Mouse (Mus musculus) embryonic facial prominence, embryonic 12.5 days (tissue): ENCODE measurements around the gene Cited2. TPM values are rescaled to one million over a fixed set of nuclear protein-coding genes. Genes with fewer than 3 reads are reported as not detected.
A peak's percentile ranks its signal among the peaks of the same experiment; 100 is the strongest.

Experiments
- ATAC-seq: fragments of 200-750 bp; cut with Nextera tagmentation; 2 replicates; pipeline ENCODE4 v1.8.0; 2017; ENCODE audit not compliant: insufficient number of reproducible peaks, insufficient read depth, low FRiP score, low TSS enrichment
- H3K27ac ChIP-seq: fragments of 300-500 bp; sonication (generic); 2 replicates; pipeline ENCODE4 v1.5.1; 2016; ENCODE audit warnings: mild to moderate bottlenecking
- H3K27me3 ChIP-seq: fragments of 300-500 bp; sonication (generic); 2 replicates; pipeline ENCODE4 v1.6.1; 2016; ENCODE audit warnings: mild to moderate bottlenecking, moderate library complexity
- H3K36me3 ChIP-seq: fragments of 300-500 bp; sonication (generic); 2 replicates; pipeline ENCODE4 v1.6.1; 2016; ENCODE audit warnings: mild to moderate bottlenecking
- H3K4me1 ChIP-seq: fragments of 300-500 bp; sonication (generic); 2 replicates; pipeline ENCODE4 v1.6.1; 2016
- H3K4me2 ChIP-seq: fragments of 300-500 bp; sonication (generic); replicated peaks from 2 replicates; pipeline ENCODE4 v1.6.1; 2016; ENCODE audit warnings: mild to moderate bottlenecking, moderate library complexity
- H3K4me3 ChIP-seq: fragments of 300-500 bp; sonication (generic); 2 replicates; pipeline ENCODE4 v1.5.1; 2016; ENCODE audit warnings: mild to moderate bottlenecking
- H3K9ac ChIP-seq: fragments of 300-500 bp; sonication (generic); 2 replicates; pipeline ENCODE4 v1.6.1; 2016; ENCODE audit warnings: mild to moderate bottlenecking, moderate library complexity
- H3K9me3 ChIP-seq: fragments of 300-500 bp; sonication (generic); 2 replicates; pipeline ENCODE4 v1.6.1; 2016; ENCODE audit warnings: mild to moderate bottlenecking, moderate library complexity
- WGBS: fragments of 180-500 bp; shearing (Covaris S2); methylation state at CpG from one replicate; pipeline ENCODE4 v1.1.7; 2016; 5-methylcytosine and 5-hydroxymethylcytosine counted together
- polyA plus RNA-seq: library from polyadenylated mRNA; unstranded; fragments of >200 nt; fragmentation: Nextera tagmentation; extraction: Ambion mirVana; gene quantifications from 2 replicates; pipeline ENCODE4 v1.2.1, GENCODE M21; 2016

The Cited2 gene
- 40.5 and 43.8 TPM in 2 replicates for polyA plus RNA-seq

DNA sequence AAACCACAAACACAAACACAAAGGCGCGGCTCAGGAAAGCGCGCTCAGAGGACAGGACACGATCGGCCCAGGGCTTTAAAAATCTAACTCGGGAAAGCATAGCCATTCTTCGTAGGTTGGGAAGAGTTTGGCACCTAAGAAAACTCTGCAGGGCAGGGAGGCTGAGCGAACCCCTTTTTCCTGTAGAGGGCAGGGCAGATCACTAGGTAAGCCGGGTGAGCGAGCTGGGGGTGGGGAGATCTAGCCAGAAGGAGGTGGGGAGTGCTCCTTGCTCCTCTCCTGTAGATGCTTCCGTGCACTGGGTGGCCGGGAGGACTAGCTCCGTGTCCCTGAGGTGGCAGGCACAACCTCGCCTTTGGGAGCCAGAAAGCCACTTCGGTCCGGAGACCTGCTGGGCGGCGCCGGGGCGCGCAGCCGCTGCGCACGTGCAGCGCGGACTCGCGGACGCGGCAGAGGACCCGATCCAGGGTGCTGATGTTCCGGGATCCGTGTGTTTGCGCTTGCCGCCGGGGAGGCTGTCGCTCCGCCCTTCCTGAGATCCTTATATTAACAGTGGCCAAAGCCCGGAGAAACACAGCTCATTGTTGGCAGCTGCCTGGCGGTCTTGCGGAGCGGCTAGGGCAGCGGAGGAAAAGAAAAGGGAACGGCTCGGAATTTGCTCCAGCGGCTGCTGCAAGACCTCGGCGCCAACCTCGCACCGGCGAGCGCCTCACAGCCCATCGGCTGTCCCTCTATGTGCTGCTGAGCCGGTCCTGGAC lies at the start of gene Cited2:
Cited2 (plus strand) TSS at position 566 of the 758 bp plus-strand sequence.
- Histone ChIP-seq H3K4me1 (peaks cover 16% of the 10 kb centered on the region; the same call in 1 of the 2 replicates), H3K27me3 (peaks cover 4% of the 10 kb centered on the region; the same call in 1 of the 2 replicates), H3K36me3 (no peaks in the 10 kb centered on the region), H3K4me3 (peak within 1 kb of the TSS; percentile 89), H3K27ac (peak within 1 kb of the TSS; percentile 100), H3K9me3 (no peaks in the 10 kb centered on the region), H3K4me2 (peak within 1 kb of the TSS; percentile 76), H3K9ac (peak within 1 kb of the TSS; percentile 92)
- peak; percentile 79 for ATAC-seq
- WGBS: under 1% methylated on average over 55 of the region's 55 CpGs

DNA sequence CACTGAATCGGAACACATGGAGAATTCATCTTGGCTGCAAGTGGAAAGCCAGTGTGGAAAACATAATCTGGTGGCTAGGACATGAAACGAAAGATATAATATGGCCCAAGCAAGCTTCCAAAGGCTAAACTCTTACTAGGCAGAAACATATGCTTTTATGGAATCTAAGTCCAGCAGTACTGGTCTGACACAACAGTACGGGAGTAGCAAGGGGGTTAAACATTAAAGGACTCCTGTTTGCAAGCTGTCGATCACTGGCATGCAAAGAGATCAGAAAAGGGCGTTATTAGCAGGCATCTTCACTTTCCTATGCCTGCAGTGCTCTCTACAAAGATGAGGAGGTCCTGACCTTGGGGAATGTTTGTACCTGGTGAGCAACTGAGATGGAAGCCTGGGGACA lies 48.6 kb upstream of the Cited2 start:
- WGBS: 86% methylated on average over 5 of the region's 5 CpGs

GRCm38 (mm10) chr10:17674869-17675268 lies 48.1 kb upstream of the Cited2 start:
- H3K27me3 ChIP-seq: no peaks in the 10 kb centered on the region
- no peak overlapping the region for H3K4me3 ChIP-seq
- ATAC-seq: no peak
- H3K9me3 ChIP-seq: no peaks in the 10 kb centered on the region
- no peak overlapping the region for H3K4me2 ChIP-seq
- WGBS: 89% methylated on average over 2 of the region's 2 CpGs
- no peak overlapping the region for H3K9ac ChIP-seq
- no peaks in the 10 kb centered on the region for H3K4me1 ChIP-seq
- no peak overlapping the region for H3K27ac ChIP-seq
- no peaks in the 10 kb centered on the region for H3K36me3 ChIP-seq

More for the DNA sequence above, 48.6 kb upstream of the Cited2 start:
- Histone ChIP-seq H3K9me3 (no peaks in the 10 kb centered on the region), H3K4me3 (no peak overlapping the region), H3K27me3 (no peaks in the 10 kb centered on the region), H3K9ac (no peak overlapping the region), H3K36me3 (no peaks in the 10 kb centered on the region), H3K4me1 (no peaks in the 10 kb centered on the region), H3K4me2 (no peak overlapping the region), H3K27ac (no peak overlapping the region)
- no peak for ATAC-seq

- WGBS: 87% methylated on average over 3 of the region's 3 CpGs
Measured at GRCm38 (mm10) chr10:17676464-17676863, 46.6 kb upstream of the Cited2 start.

GRCm38 (mm10) chr10:17677308-17677707 lies 45.7 kb upstream of the Cited2 start:
- H3K9me3 ChIP-seq: no peaks in the 10 kb centered on the region
- H3K4me1 ChIP-seq: no peaks in the 10 kb centered on the region
- 73% methylated on average over 4 of the region's 4 CpGs for WGBS
- H3K9ac ChIP-seq: no peak overlapping the region
- no peaks in the 10 kb centered on the region for H3K27me3 ChIP-seq
- H3K27ac ChIP-seq: no peak overlapping the region
- no peaks in the 10 kb centered on the region for H3K36me3 ChIP-seq
- H3K4me3 ChIP-seq: no peak overlapping the region
- no peak overlapping the region for H3K4me2 ChIP-seq
- ATAC-seq: no peak

More at GRCm38 (mm10) chr10:17676464-17676863, 46.6 kb upstream of the Cited2 start:
- no peak for ATAC-seq
- Histone ChIP-seq H3K4me2 (no peak overlapping the region), H3K9me3 (no peaks in the 10 kb centered on the region), H3K9ac (no peak overlapping the region), H3K27me3 (no peaks in the 10 kb centered on the region), H3K27ac (no peak overlapping the region), H3K4me3 (no peak overlapping the region), H3K4me1 (no peaks in the 10 kb centered on the region), H3K36me3 (no peaks in the 10 kb centered on the region)

DNA sequence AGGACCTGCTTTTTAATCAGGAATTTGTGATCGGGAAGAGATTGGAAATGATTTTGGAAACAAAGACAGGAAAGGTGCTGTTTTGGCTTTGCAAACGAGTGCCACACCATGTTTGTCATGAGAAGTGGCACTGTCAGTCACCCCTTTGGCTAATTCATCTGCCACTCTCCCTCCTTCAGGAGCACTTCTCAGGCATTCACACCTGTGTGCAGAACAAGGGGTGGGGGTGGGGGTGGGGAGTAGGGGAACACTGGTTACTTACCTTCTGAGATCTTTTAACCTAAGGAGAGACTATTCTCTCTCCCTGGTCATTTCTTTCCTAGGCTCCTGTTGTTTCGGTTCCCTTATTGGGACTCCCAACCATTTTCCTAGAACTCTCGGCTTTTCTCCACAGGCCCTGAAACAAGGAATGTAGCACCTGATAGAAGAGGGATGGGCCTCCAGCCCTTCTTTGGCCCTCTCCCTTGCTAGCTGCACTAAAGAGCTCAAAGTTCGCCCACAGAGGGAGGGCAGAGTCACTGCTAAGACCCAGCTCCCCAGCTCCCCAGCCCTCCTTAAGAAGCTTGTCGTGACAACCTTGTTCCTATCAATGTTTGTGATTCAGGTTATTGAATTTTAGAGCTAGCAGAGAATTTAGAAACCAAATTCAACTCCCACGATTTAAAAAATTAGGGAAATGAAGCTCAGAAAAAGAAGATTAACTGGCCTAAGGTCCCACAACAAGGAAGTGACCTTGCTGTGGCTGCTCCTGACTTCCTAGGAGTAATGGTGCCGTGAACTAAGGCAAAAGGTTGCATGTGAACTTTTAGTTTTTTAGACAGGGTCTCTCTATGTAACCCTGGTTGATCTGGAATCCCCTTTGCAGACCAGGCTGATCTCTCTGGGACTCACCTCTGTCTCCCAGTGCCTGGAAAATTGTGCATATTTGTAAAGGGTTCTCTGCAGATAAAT lies 42.3 kb upstream of the Cited2 start:
- H3K27me3 ChIP-seq: no peaks in the 10 kb centered on the region
- WGBS: 77% methylated on average over 8 of the region's 8 CpGs
- ATAC-seq: no peak
- H3K4me1 ChIP-seq: no peaks in the 10 kb centered on the region
- no peak overlapping the region for H3K27ac ChIP-seq
- H3K36me3 ChIP-seq: no peaks in the 10 kb centered on the region
- no peak overlapping the region for H3K4me3 ChIP-seq
- H3K9ac ChIP-seq: no peak overlapping the region
- H3K9me3 ChIP-seq: no peaks in the 10 kb centered on the region
- H3K4me2 ChIP-seq: no peak overlapping the region

GRCm38 (mm10) chr10:17681386-17681785 lies 41.6 kb upstream of the Cited2 start:
- H3K4me2 ChIP-seq: no peak overlapping the region
- no peaks in the 10 kb centered on the region for H3K27me3 ChIP-seq
- H3K27ac ChIP-seq: no peak overlapping the region
- WGBS: 89% methylated on average over 2 of the region's 2 CpGs
- no peak overlapping the region for H3K9ac ChIP-seq
- H3K9me3 ChIP-seq: no peaks in the 10 kb centered on the region
- ATAC-seq: no peak
- H3K4me1 ChIP-seq: no peaks in the 10 kb centered on the region
- no peak overlapping the region for H3K4me3 ChIP-seq
- H3K36me3 ChIP-seq: no peaks in the 10 kb centered on the region

GRCm38 (mm10) chr10:17683852-17684428 lies 39.1 kb upstream of the Cited2 start:
- WGBS: 42% methylated on average over 6 of the region's 6 CpGs
- no peaks in the 10 kb centered on the region for H3K27me3 ChIP-seq

GRCm38 (mm10) chr10:17689806-17690205 lies 33.2 kb upstream of the Cited2 start:
- Histone ChIP-seq H3K9me3 (no peaks in the 10 kb centered on the region), H3K36me3 (no peaks in the 10 kb centered on the region), H3K4me3 (no peak overlapping the region), H3K4me1 (no peaks in the 10 kb centered on the region), H3K9ac (no peak overlapping the region), H3K27ac (no peak overlapping the region), H3K27me3 (no peaks in the 10 kb centered on the region), H3K4me2 (no peak overlapping the region)
- 34% methylated on average over 4 of the region's 4 CpGs for WGBS
- no peak for ATAC-seq

More at GRCm38 (mm10) chr10:17683852-17684428, 39.1 kb upstream of the Cited2 start:
- H3K4me3 ChIP-seq: no peak overlapping the region
- no peaks in the 10 kb centered on the region for H3K36me3 ChIP-seq
- ATAC-seq: no peak
- H3K4me2 ChIP-seq: no peak overlapping the region
- H3K27ac ChIP-seq: no peak overlapping the region
- H3K9ac ChIP-seq: no peak overlapping the region
- no peaks in the 10 kb centered on the region for H3K9me3 ChIP-seq
- H3K4me1 ChIP-seq: no peaks in the 10 kb centered on the region

GRCm38 (mm10) chr10:17691709-17692108 lies 31.3 kb upstream of the Cited2 start:
- WGBS: 56% methylated on average over 1 of the region's 1 CpGs
- Histone ChIP-seq H3K27me3 (no peaks in the 10 kb centered on the region), H3K36me3 (no peaks in the 10 kb centered on the region), H3K9ac (no peak overlapping the region), H3K4me1 (no peaks in the 10 kb centered on the region), H3K4me3 (no peak overlapping the region), H3K4me2 (no peak overlapping the region), H3K9me3 (no peaks in the 10 kb centered on the region), H3K27ac (no peak overlapping the region)
- ATAC-seq: no peak

GRCm38 (mm10) chr10:17695801-17696200 lies 27.2 kb upstream of the Cited2 start:
- Histone ChIP-seq H3K9me3 (no peaks in the 10 kb centered on the region), H3K27me3 (no peaks in the 10 kb centered on the region), H3K4me1 (no peaks in the 10 kb centered on the region), H3K9ac (no peak overlapping the region), H3K36me3 (no peaks in the 10 kb centered on the region), H3K4me2 (no peak overlapping the region), H3K27ac (no peak overlapping the region), H3K4me3 (no peak overlapping the region)
- WGBS: 76% methylated on average over 3 of the region's 3 CpGs
- no peak for ATAC-seq
